Mouse (Mus musculus): Measurements from ENCODE around the gene Olfr16.

Gene Olfr16

GRCm38 (mm10) chr1:172950160-172950559, at the start of gene Olfr16:
Olfr16 (plus strand) TSS chr1:172950409.
- no peak for DNase-seq

- no peak for DNase-seq
Observed at GRCm38 (mm10) chr1:172903313-172903712, 46.9 kb upstream of the Olfr16 start.

- peak; percentile 45 for DNase-seq
Observed at GRCm38 (mm10) chr1:172917115-172917514, 33.1 kb upstream of the Olfr16 start.

GRCm38 (mm10) chr1:172918450-172918849, 31.8 kb upstream of the Olfr16 start:
- DNase-seq, result no peak

- DNase-seq, result no peak
Observed at GRCm38 (mm10) chr1:172932197-172932596, 18.0 kb upstream of the Olfr16 start.

- no peak for DNase-seq
Observed at GRCm38 (mm10) chr1:172951171-172951720, 1.0 kb downstream of the Olfr16 start.

GRCm38 (mm10) chr1:172955376-172955775, 5.2 kb downstream of the Olfr16 start:
- no peak for DNase-seq

- no peak for DNase-seq
Observed at GRCm38 (mm10) chr1:172960452-172960851, 10.2 kb downstream of the Olfr16 start.

- DNase-seq, result no peak
Observed at GRCm38 (mm10) chr1:172989794-172990634, 39.8 kb downstream of the Olfr16 start.

GRCm38 (mm10) chr1:172990635-172991009, 40.4 kb downstream of the Olfr16 start:
- no peak for DNase-seq

Measured in kidney, adult 9 months (tissue).